In genomic region chr17:66271906-66272305, GRCm38 (mm10) we compare ENCODE assay signal across 20 mouse cellular contexts.
"Had no signal": no experiment of that assay in that cellular context is flagged by ENCODE, and none has a peak within 500 bp of the region (broad histone marks: within the 10 kb centered on the region; RNA-seq: fewer than 3 reads in every experiment).

No protein-coding gene starts in this region.

- H3K4me1 ChIP-seq: liver, embryonic 13.5 days had no signal

- H3K27me3 ChIP-seq: intestine, embryonic 15.5 days; liver, embryonic 13.5 days had no signal

- H3K36me3 ChIP-seq: intestine, embryonic 15.5 days; kidney, embryonic 15.5 days; liver, embryonic 13.5 days had no signal

- DNase-seq: kidney, adult 11 months; kidney, adult 8-10 months; kidney, postnatal 10 days; kidney, postnatal 36 days; layer of hippocampus, postnatal 36 days; liver, embryonic 13.5 days; lung, adult 2 months; lung, postnatal 14 days; lung, postnatal 4 days; right cerebral cortex, adult 18-20 months; right cerebral cortex, postnatal 14 days; right cerebral cortex, postnatal 4 days; thymus, adult 2 months; thymus, postnatal 14 days; thymus, postnatal 4 days had no signal

- ATAC-seq: intestine, embryonic 15.5 days had no signal

- H3K4me2 ChIP-seq: intestine, embryonic 15.5 days; kidney, embryonic 15.5 days; liver, embryonic 13.5 days had no signal

- H3K27ac ChIP-seq: intestine, embryonic 15.5 days; kidney, embryonic 15.5 days; left cerebral cortex, adult 2 months; liver, embryonic 13.5 days; stomach, postnatal 0 days had no signal

- H3K9ac ChIP-seq: intestine, embryonic 15.5 days; kidney, embryonic 15.5 days; liver, embryonic 13.5 days had no signal

- H3K9me3 ChIP-seq: intestine, embryonic 15.5 days; kidney, embryonic 15.5 days; liver, embryonic 13.5 days had no signal

- H3K4me3 ChIP-seq: intestine, embryonic 15.5 days; kidney, embryonic 15.5 days; left cerebral cortex, adult 2 months; liver, embryonic 13.5 days; myocyte had no signal
